Mouse (Mus musculus) megakaryocyte, embryonic 14.5 days (primary cell): ENCODE measurements around the gene Set.

Experiments
- FLI1 ChIP-seq: IDR thresholded peaks from 2 replicates; pipeline ENCODE4 v1.6.1; 2012; ENCODE audit warnings: low read length, inconsistent platforms, mixed read lengths
- GATA1 ChIP-seq: IDR thresholded peaks from 3 replicates; pipeline ENCODE4 v1.6.1; 2012; ENCODE audit warnings: mixed read lengths, low read length, inconsistent platforms, borderline replicate concordance

GRCm38 (mm10) chr2:30084113-30084512 is 26.9 kb downstream of the Set start:
- no peak for TF ChIP-seq GATA1
- TF ChIP-seq FLI1, result no peak
